ENCODE assay signal across 16 mouse cellular contexts in the genomic region with DNA sequence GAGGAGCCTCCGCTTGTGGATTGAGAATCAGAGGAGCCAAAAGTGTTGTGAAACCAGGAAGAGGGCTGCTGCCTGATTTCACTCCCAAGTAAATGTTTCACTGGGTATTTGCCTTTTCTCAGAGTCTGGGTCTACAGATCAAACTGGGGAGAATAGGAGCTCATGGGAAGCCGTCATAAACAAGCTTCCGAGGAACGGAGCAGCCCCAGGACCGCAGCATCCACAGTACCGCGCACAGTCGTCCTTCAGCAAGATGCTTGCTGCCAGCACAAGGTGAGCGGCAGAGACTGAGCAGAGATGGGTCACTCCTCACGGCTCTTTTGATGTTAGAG. TPM values are rescaled to one million over a fixed set of nuclear protein-coding genes. Genes with fewer than 3 reads are reported as not detected.
DNase-seq lines count a peak whose midpoint lies in the region; ATAC-seq and TF ChIP-seq lines count a peak whose summit lies in the region.
"Had no signal": no experiment of that assay in that cellular context is flagged by ENCODE, and none has a peak within 500 bp of the region (broad histone marks: within the 10 kb centered on the region; RNA-seq: fewer than 3 reads in every experiment).

No protein-coding gene starts in this region.

- H3K4me1 ChIP-seq in hindbrain, embryonic 10.5 days (replicated peaks), result peaks cover 45% of the 10 kb centered on the region
- no peaks in the 10 kb centered on the region for H3K4me1 ChIP-seq in hindbrain, embryonic 11.5 days (replicated peaks; ENCODE audit: control insufficient read depth, insufficient read depth, low read length)
- peaks cover 18% of the 10 kb centered on the region for H3K4me1 ChIP-seq in intestine, embryonic 15.5 days (replicated peaks)
- peaks cover 50% of the 10 kb centered on the region for H3K4me1 ChIP-seq in limb, embryonic 10.5 days
- no peaks in the 10 kb centered on the region; the same call in none of the 2 replicates for H3K4me1 ChIP-seq in liver, embryonic 16.5 days (ENCODE audit: control insufficient read depth, low read depth, low read length)
- H3K4me1 ChIP-seq in stomach, postnatal 0 days (replicated peaks; ENCODE audit: control insufficient read depth, insufficient read depth), result no peaks in the 10 kb centered on the region
- H3K4me1 ChIP-seq: midbrain, embryonic 15.5 days had no signal

- peak overlapping the region; percentile 53; the same call in 1 of the 2 replicates for H3K27ac ChIP-seq in hindbrain, embryonic 10.5 days
- H3K27ac ChIP-seq in hindbrain, embryonic 11.5 days (ENCODE audit: low read depth, low read length), result no peak overlapping the region
- peak overlapping the region; percentile 86 for H3K27ac ChIP-seq in intestine, embryonic 15.5 days
- H3K27ac ChIP-seq in limb, embryonic 10.5 days, result peak overlapping the region; percentile 75
- peak overlapping the region; percentile 74 for H3K27ac ChIP-seq in liver, embryonic 16.5 days (ENCODE audit: low read length)
- H3K27ac ChIP-seq in stomach, postnatal 0 days (replicated peaks), result no peak overlapping the region
- H3K27ac ChIP-seq: midbrain, embryonic 15.5 days had no signal

- DNase-seq in hindbrain, embryonic 10.5 days (ENCODE audit: low spot score), result no peak
- DNase-seq in hindbrain, embryonic 11.5 days (ENCODE audit: low spot score), result no peak
- DNase-seq in limb, embryonic 10.5 days (ENCODE audit: low spot score), result peak; percentile 47
- no peak for DNase-seq in cerebellum, postnatal 10 days
- no peak for DNase-seq in heart, adult 8-10 months (ENCODE audit: low spot score)
- no peak for DNase-seq in stomach, postnatal 0 days (ENCODE audit: low spot score)
- DNase-seq: adrenal gland, postnatal 14 days; lung, postnatal 10 days; thymus, postnatal 25 days had no signal

- H3K36me3 ChIP-seq in hindbrain, embryonic 10.5 days, result no peaks in the 10 kb centered on the region
- H3K36me3 ChIP-seq in hindbrain, embryonic 11.5 days (ENCODE audit: control insufficient read depth, insufficient read depth, low read length), result no peaks in the 10 kb centered on the region
- H3K36me3 ChIP-seq in intestine, embryonic 15.5 days, result no peaks in the 10 kb centered on the region
- H3K36me3 ChIP-seq in limb, embryonic 10.5 days, result no peaks in the 10 kb centered on the region
- H3K36me3 ChIP-seq in liver, embryonic 16.5 days (ENCODE audit: control insufficient read depth, insufficient read depth), result no peaks in the 10 kb centered on the region
- no peaks in the 10 kb centered on the region for H3K36me3 ChIP-seq in stomach, postnatal 0 days (ENCODE audit: control insufficient read depth, insufficient read depth, low read length)
- H3K36me3 ChIP-seq: G1E; midbrain, embryonic 15.5 days had no signal

- TF ChIP-seq CTCF in stomach, postnatal 0 days (IDR thresholded peaks at IDR 0.05; ENCODE audit: low read depth), result no peak

- H3K9me3 ChIP-seq in hindbrain, embryonic 10.5 days, result no peaks in the 10 kb centered on the region
- H3K9me3 ChIP-seq in hindbrain, embryonic 11.5 days (ENCODE audit: control insufficient read depth, low read length), result no peaks in the 10 kb centered on the region
- H3K9me3 ChIP-seq in intestine, embryonic 15.5 days, result no peaks in the 10 kb centered on the region
- no peaks in the 10 kb centered on the region for H3K9me3 ChIP-seq in limb, embryonic 10.5 days (replicated peaks)
- no peaks in the 10 kb centered on the region for H3K9me3 ChIP-seq in liver, embryonic 16.5 days (replicated peaks; ENCODE audit: control insufficient read depth, low read length)
- H3K9me3 ChIP-seq in stomach, postnatal 0 days (ENCODE audit: control insufficient read depth, low read length), result no peaks in the 10 kb centered on the region
- H3K9me3 ChIP-seq: G1E; midbrain, embryonic 15.5 days had no signal

- no peak overlapping the region for H3K4me2 ChIP-seq in hindbrain, embryonic 11.5 days (replicated peaks; ENCODE audit: low read depth, low read length)
- peak overlapping the region; percentile 41 for H3K4me2 ChIP-seq in intestine, embryonic 15.5 days (replicated peaks)
- peak overlapping the region; percentile 24 for H3K4me2 ChIP-seq in liver, embryonic 16.5 days (ENCODE audit: low read depth, low read length)
- no peak overlapping the region for H3K4me2 ChIP-seq in stomach, postnatal 0 days (replicated peaks; ENCODE audit: low read depth)
- H3K4me2 ChIP-seq: midbrain, embryonic 15.5 days had no signal

- no peak overlapping the region for H3K9ac ChIP-seq in hindbrain, embryonic 11.5 days (ENCODE audit: low read depth, low read length)
- no peak overlapping the region for H3K9ac ChIP-seq in intestine, embryonic 15.5 days
- peak overlapping the region; percentile 1; the same call in 1 of the 2 replicates for H3K9ac ChIP-seq in liver, embryonic 16.5 days (ENCODE audit: low read depth, low read length)
- H3K9ac ChIP-seq in stomach, postnatal 0 days (ENCODE audit: low read length), result no peak overlapping the region
- H3K9ac ChIP-seq: midbrain, embryonic 15.5 days had no signal

- ATAC-seq in hindbrain, embryonic 11.5 days (ENCODE audit: low FRiP score), result no peak
- peak; percentile 73 for ATAC-seq in intestine, embryonic 15.5 days
- peak; percentile 45 for ATAC-seq in liver, embryonic 16.5 days (ENCODE audit: low read depth)
- no peak for ATAC-seq in stomach, postnatal 0 days (ENCODE audit: low FRiP score, low TSS enrichment)
- ATAC-seq: midbrain, embryonic 15.5 days had no signal

- WGBS in hindbrain, embryonic 10.5 days, result 38% methylated on average over 10 of the region's 10 CpGs
- WGBS in hindbrain, embryonic 11.5 days, result 41% methylated on average over 10 of the region's 10 CpGs
- 20% methylated on average over 10 of the region's 10 CpGs for WGBS in intestine, embryonic 15.5 days
- 36% methylated on average over 10 of the region's 10 CpGs for WGBS in limb, embryonic 10.5 days
- 25% methylated on average over 10 of the region's 10 CpGs for WGBS in liver, embryonic 16.5 days (ENCODE audit: insufficient replicate concordance)
- 47% methylated on average over 10 of the region's 10 CpGs for WGBS in stomach, postnatal 0 days

- H3K27me3 ChIP-seq in hindbrain, embryonic 10.5 days (ENCODE audit: insufficient read depth, poor library complexity, severe bottlenecking), result peaks cover 28% of the 10 kb centered on the region
- no peaks in the 10 kb centered on the region for H3K27me3 ChIP-seq in hindbrain, embryonic 11.5 days (ENCODE audit: control insufficient read depth, insufficient read depth, low read length)
- H3K27me3 ChIP-seq in intestine, embryonic 15.5 days (replicated peaks), result no peaks in the 10 kb centered on the region
- peaks cover 56% of the 10 kb centered on the region for H3K27me3 ChIP-seq in limb, embryonic 10.5 days (ENCODE audit: low read depth, poor library complexity, severe bottlenecking)
- H3K27me3 ChIP-seq in liver, embryonic 16.5 days (ENCODE audit: control insufficient read depth, insufficient read depth, low read depth, low read length), result no peaks in the 10 kb centered on the region
- H3K27me3 ChIP-seq in stomach, postnatal 0 days (ENCODE audit: control insufficient read depth, insufficient read depth, low read length), result no peaks in the 10 kb centered on the region

- H3K4me3 ChIP-seq in hindbrain, embryonic 10.5 days, result no peak overlapping the region
- no peak overlapping the region for H3K4me3 ChIP-seq in hindbrain, embryonic 11.5 days (ENCODE audit: low read depth, low read length)
- H3K4me3 ChIP-seq in intestine, embryonic 15.5 days (replicated peaks), result peak overlapping the region; percentile 27
- H3K4me3 ChIP-seq in limb, embryonic 10.5 days, result peak overlapping the region; percentile 37
- H3K4me3 ChIP-seq in liver, embryonic 16.5 days (ENCODE audit: low read depth, low read length), result peak overlapping the region; percentile 46
- H3K4me3 ChIP-seq in stomach, postnatal 0 days (ENCODE audit: low read depth, low read length), result no peak overlapping the region
- H3K4me3 ChIP-seq: midbrain, embryonic 15.5 days had no signal

- no peak for TF ChIP-seq EP300 in stomach, postnatal 0 days (optimal IDR thresholded peaks at IDR 0.05)

RNA-seq across cellular contexts. Expression of a gene that starts 0.3 kb away (rescaled TPM):
- 0.29 and 0.54 TPM in 2 replicates for polyA plus RNA-seq in hindbrain, embryonic 10.5 days (2016; fragmentation: Nextera tagmentation; extraction: Ambion mirVana)
- 0.75 and 1.0 TPM in 2 replicates for polyA plus RNA-seq in hindbrain, embryonic 11.5 days (2014; fragmentation: Nextera tagmentation; extraction: Ambion mirVana)
- 6.6 and 7.1 TPM in 2 replicates for polyA plus RNA-seq in intestine, embryonic 15.5 days (2015; fragmentation: Nextera tagmentation; extraction: Ambion mirVana)
- polyA plus RNA-seq in limb, embryonic 10.5 days (2016; fragmentation: Nextera tagmentation; extraction: Ambion mirVana), result 0.83 and 1.7 TPM in 2 replicates
- 8.2 and 9.4 TPM in 2 replicates for polyA plus RNA-seq in liver, embryonic 16.5 days (2015; fragmentation: Nextera tagmentation; extraction: Ambion mirVana)
- not detected for total RNA-seq in heart, adult 8-10 months (2022)
- polyA plus RNA-seq in stomach, postnatal 0 days (2015; fragmentation: Nextera tagmentation; extraction: Ambion mirVana), result 0.05 and 0.16 TPM in 2 replicates
- total RNA-seq: hematopoietic stem cell, adult 5-6 weeks; layer of hippocampus, adult 18-20 months; neutrophil, adult 5-6 weeks had no signal
- polyA plus RNA-seq: G1E had no signal

RNA-seq across cellular contexts. Expression of a gene that starts 22.1 kb away (rescaled TPM):
- 13.7 and 56.4 TPM in 2 replicates for polyA plus RNA-seq in hindbrain, embryonic 10.5 days (2016; fragmentation: Nextera tagmentation; extraction: Ambion mirVana)
- 71.4 and 83.2 TPM in 2 replicates for polyA plus RNA-seq in hindbrain, embryonic 11.5 days (2014; fragmentation: Nextera tagmentation; extraction: Ambion mirVana)
- 0.42 and 0.53 TPM in 2 replicates for polyA plus RNA-seq in intestine, embryonic 15.5 days (2015; fragmentation: Nextera tagmentation; extraction: Ambion mirVana)
- polyA plus RNA-seq in limb, embryonic 10.5 days (2016; fragmentation: Nextera tagmentation; extraction: Ambion mirVana), result 0.28 and 0.48 TPM in 2 replicates
- not detected in 2 replicates for polyA plus RNA-seq in liver, embryonic 16.5 days (2015; fragmentation: Nextera tagmentation; extraction: Ambion mirVana)
- total RNA-seq in heart, adult 8-10 months (2022), result under 1 TPM; 0.14 to 0.57 (median 0.39) TPM
- 0.08 and 0.17 TPM in 2 replicates for polyA plus RNA-seq in stomach, postnatal 0 days (2015; fragmentation: Nextera tagmentation; extraction: Ambion mirVana)
- total RNA-seq: adrenal gland, postnatal 14 days; hematopoietic stem cell, adult 5-6 weeks; neutrophil, adult 5-6 weeks had no signal
- polyA plus RNA-seq: G1E had no signal

RNA-seq across cellular contexts. Expression of a gene that starts 41.3 kb away (rescaled TPM):
- polyA plus RNA-seq in hindbrain, embryonic 10.5 days (2016; fragmentation: Nextera tagmentation; extraction: Ambion mirVana), result 0.24 and 0.67 TPM in 2 replicates
- polyA plus RNA-seq in hindbrain, embryonic 11.5 days (2014; fragmentation: Nextera tagmentation; extraction: Ambion mirVana), result 0.38 and 0.71 TPM in 2 replicates
- polyA plus RNA-seq in intestine, embryonic 15.5 days (2015; fragmentation: Nextera tagmentation; extraction: Ambion mirVana), result 0.06 and 0.14 TPM in 2 replicates
- not detected in 2 replicates for polyA plus RNA-seq in limb, embryonic 10.5 days (2016; fragmentation: Nextera tagmentation; extraction: Ambion mirVana)
- 0.07 and 0.08 TPM in 2 replicates for polyA plus RNA-seq in liver, embryonic 16.5 days (2015; fragmentation: Nextera tagmentation; extraction: Ambion mirVana)
- total RNA-seq in heart, adult 8-10 months (2022), result under 1 TPM in 1 of 4 experiments, not detected in 3; 0.09 TPM
- 0.22 and 0.24 TPM in 2 replicates for polyA plus RNA-seq in stomach, postnatal 0 days (2015; fragmentation: Nextera tagmentation; extraction: Ambion mirVana)
- total RNA-seq: hematopoietic stem cell, adult 5-6 weeks had no signal
- polyA plus RNA-seq: G1E had no signal

RNA-seq across cellular contexts. Expression of a gene that starts 50.0 kb away (rescaled TPM):
- 7.3 and 7.4 TPM in 2 replicates for polyA plus RNA-seq in hindbrain, embryonic 10.5 days (2016; fragmentation: Nextera tagmentation; extraction: Ambion mirVana)
- polyA plus RNA-seq in hindbrain, embryonic 11.5 days (2014; fragmentation: Nextera tagmentation; extraction: Ambion mirVana), result 4.5 and 6.0 TPM in 2 replicates
- polyA plus RNA-seq in intestine, embryonic 15.5 days (2015; fragmentation: Nextera tagmentation; extraction: Ambion mirVana), result 428 and 484 TPM in 2 replicates
- 2.5 and 2.9 TPM in 2 replicates for polyA plus RNA-seq in limb, embryonic 10.5 days (2016; fragmentation: Nextera tagmentation; extraction: Ambion mirVana)
- 103 and 114 TPM in 2 replicates for polyA plus RNA-seq in liver, embryonic 16.5 days (2015; fragmentation: Nextera tagmentation; extraction: Ambion mirVana)
- total RNA-seq in heart, adult 8-10 months (2022), result 10 to 100 TPM in 3 of 4 experiments, 1 to 10 TPM in 1; 9.3 to 14.5 (median 12.4) TPM
- polyA plus RNA-seq in stomach, postnatal 0 days (2015; fragmentation: Nextera tagmentation; extraction: Ambion mirVana), result 6.8 and 7.5 TPM in 2 replicates
- polyA plus RNA-seq: G1E had no signal

Comparison
In these comparisons a context has a peak if more than half of its experiments do, and no peak if none do; other contexts are left out.
1. H3K27ac ChIP-seq: peak in hindbrain, embryonic 10.5 days (single experiment), intestine, embryonic 15.5 days (single experiment), limb, embryonic 10.5 days (single experiment) and liver, embryonic 16.5 days (single experiment); none in hindbrain, embryonic 11.5 days (single experiment) and stomach, postnatal 0 days (single experiment).
2. H3K4me3 ChIP-seq: peak in intestine, embryonic 15.5 days (single experiment), limb, embryonic 10.5 days (single experiment) and liver, embryonic 16.5 days (single experiment); none in hindbrain, embryonic 10.5 days (single experiment), hindbrain, embryonic 11.5 days (single experiment) and stomach, postnatal 0 days (single experiment).
3. ATAC-seq: peak in intestine, embryonic 15.5 days (single experiment) and liver, embryonic 16.5 days (single experiment); none in hindbrain, embryonic 11.5 days (single experiment) and stomach, postnatal 0 days (single experiment).
4. H3K4me2 ChIP-seq: peak in intestine, embryonic 15.5 days (single experiment) and liver, embryonic 16.5 days (single experiment); none in hindbrain, embryonic 11.5 days (single experiment) and stomach, postnatal 0 days (single experiment).